Mouse (Mus musculus) embryonic stem cell, embryonic (primary cell): ENCODE results near the gene Gpld1.

ENCODE experiments used
- CTCF ChIA-PET, 4 experiments: fragments of 300-600 bp in 2 of 4; fragments of 350-600 bp in 2 of 4; sonication (Branson Sonifier 250); formaldehyde crosslinking; loops; one replicate each; lab custom pipeline; 2022; ENCODE audit warnings: inconsistent platforms in 2 of 4; lab: Charles Lee
- POLR2A ChIA-PET, 4 experiments: fragments of 300-600 bp in 2 of 4; fragments of 350-600 bp in 2 of 4; sonication (Branson Sonifier 250); formaldehyde crosslinking; loops; one replicate each; lab custom pipeline; 2022; ENCODE audit warnings: antibody characterized with exemption in 4 of 4, inconsistent platforms in 1 of 4; lab: Charles Lee

The Gpld1 gene

DNA sequence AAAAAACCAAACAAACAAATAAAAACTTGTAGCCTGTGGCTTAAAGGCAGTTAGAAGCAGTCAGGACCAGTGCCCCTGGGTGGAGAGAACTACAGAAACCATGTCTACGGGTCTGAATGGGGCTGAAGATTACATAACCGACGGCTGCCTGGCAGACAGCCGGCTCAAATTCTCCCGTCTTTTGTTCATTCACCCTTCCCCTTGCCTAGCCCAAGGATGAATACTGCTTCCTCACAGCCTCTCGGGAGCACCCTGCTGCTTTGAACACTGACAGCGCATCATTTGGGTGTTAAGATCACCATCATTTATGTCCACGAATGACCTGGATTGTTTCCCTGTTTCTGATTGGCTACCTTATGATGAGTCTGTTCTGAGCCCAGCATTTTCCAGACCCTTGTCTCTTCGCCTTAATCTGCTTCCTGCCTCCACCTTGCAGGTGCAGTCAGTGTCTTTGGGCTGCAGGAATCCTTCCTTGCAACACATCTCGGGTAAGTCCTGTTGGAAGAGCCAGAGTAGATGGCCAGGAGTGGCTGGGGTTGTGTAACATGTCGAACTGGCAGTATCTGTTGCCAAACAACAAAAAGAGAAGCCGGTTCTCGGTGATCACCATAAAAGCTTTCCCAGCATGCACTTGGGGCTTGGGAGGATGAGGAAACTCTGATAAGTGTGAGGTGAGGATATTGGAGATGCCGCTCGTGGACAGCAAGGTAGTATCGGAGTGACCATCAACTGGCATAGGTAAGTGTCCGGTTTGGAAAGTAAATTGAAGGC is at the start of gene Gpld1:
Gene Gpld1, plus strand, starts transcription at position 641 of the 771 bp plus-strand sequence.
- ChIA-PET POLR2A (interaction anchor here in 2 of 4 experiments (0.6 to 1.3 kb wide), 2 partner anchors 13 to 55 kb away, joined by 3 read pairs; no protein-coding TSS in a partner anchor), CTCF (interaction anchor here in 2 of 4 experiments (0.6 to 1.4 kb wide), 2 partner anchors 22 to 445 kb away, joined by 3 read pairs; no protein-coding TSS in a partner anchor)

DNA sequence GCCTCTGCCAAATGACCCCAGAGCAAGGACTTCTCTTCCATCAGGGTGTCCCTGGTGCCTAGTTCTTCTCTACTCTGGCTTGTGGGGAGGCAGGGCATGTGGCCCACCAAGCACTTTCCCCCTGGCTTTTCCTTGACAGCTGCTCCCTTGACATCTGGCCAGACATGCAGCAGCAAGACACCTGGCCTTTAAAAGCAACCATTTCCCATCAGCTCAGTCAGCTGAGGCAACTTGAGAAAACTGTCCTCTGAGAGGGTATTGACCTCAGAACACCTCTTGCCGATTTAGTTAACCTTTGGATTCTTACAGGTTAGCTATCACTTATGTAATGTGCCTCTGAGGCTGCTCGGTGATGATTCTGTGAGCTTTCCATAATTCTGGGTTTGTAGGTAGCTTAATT is 49.1 kb upstream of the Gpld1 start:
- CTCF ChIA-PET, result interaction anchor here in 1 of 4 experiments (1.1 kb wide), 1 partner anchor 12 kb away, joined by 3 read pairs; no protein-coding TSS in a partner anchor

DNA sequence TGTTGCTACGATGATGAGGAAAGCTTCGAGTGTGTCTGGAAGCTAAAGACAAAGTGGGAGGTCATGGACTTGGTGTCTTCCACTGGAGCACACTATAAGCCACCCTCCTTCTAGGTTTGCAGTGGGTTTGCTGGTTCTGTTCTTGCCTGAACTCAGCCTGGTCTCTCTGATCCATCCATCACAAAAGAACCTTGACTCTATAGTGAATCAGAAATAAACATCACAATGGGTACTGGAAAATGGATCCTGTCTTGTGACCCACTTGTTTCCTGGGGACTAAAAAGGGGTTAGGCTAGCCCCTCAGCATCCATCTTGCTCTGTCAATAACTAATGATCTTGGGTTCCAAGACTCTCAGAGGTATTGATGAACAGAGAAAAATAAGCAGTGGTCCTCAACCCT is 41.0 kb upstream of the Gpld1 start:
- ChIA-PET CTCF (no interaction called here), POLR2A (interaction anchor here in 2 of 4 experiments (1.0 to 2.1 kb wide), 2 partner anchors 85 to 101 kb away, joined by 3 to 8 read pairs; no protein-coding TSS in a partner anchor)

More for the DNA sequence above, 49.1 kb upstream of the Gpld1 start:
- POLR2A ChIA-PET, result interaction anchor here in 1 of 4 experiments (0.6 kb wide), 1 partner anchor 21 kb away, joined by 5 read pairs; no protein-coding TSS in a partner anchor

GRCm38 (mm10) chr13:24903412-24903811 is 39.5 kb upstream of the Gpld1 start:
- POLR2A ChIA-PET, result no interaction called here

GRCm38 (mm10) chr13:24905422-24905821 is 37.5 kb upstream of the Gpld1 start:
- CTCF ChIA-PET, result interaction anchor here in 2 of 4 experiments (0.6 to 3.2 kb wide), 5 partner anchors 15 to 49 kb away, joined by 3 to 15 read pairs (median 5); no protein-coding TSS in a partner anchor
- POLR2A ChIA-PET, result interaction anchor here in 3 of 4 experiments (0.5 to 2.0 kb wide), 10 partner anchors 10 to 301 kb away, joined by 3 to 12 read pairs (median 3); no protein-coding TSS in a partner anchor

More at GRCm38 (mm10) chr13:24903412-24903811, 39.5 kb upstream of the Gpld1 start:
- CTCF ChIA-PET, result interaction anchor here in 1 of 4 experiments (0.6 kb wide), 1 partner anchor 41 kb away, joined by 4 read pairs; no protein-coding TSS in a partner anchor

- ChIA-PET POLR2A (interaction anchor here (0.6 to 2.0 kb wide), 15 partner anchors 9 to 74 kb away, joined by 3 to 12 read pairs (median 3); partner anchors contain the start of gene Aldh5a1 (in 1 of the 4)), CTCF (interaction anchor here (0.5 to 3.2 kb wide), 9 partner anchors 13 to 985 kb away, joined by 3 to 15 read pairs (median 3); no protein-coding TSS in a partner anchor)
Observed at GRCm38 (mm10) chr13:24906831-24907570, 36.0 kb upstream of the Gpld1 start.

- ChIA-PET CTCF (interaction anchor here in 1 of 4 experiments (0.5 kb wide), 1 partner anchor 32 kb away, joined by 16 read pairs; no protein-coding TSS in a partner anchor), POLR2A (interaction anchor here in 1 of 4 experiments (0.9 to 1.3 kb wide), 2 partner anchors 11 to 27 kb away, joined by 3 read pairs; no protein-coding TSS in a partner anchor)
Observed at GRCm38 (mm10) chr13:24909112-24909511, 33.8 kb upstream of the Gpld1 start.

GRCm38 (mm10) chr13:24913576-24913975 is 29.4 kb upstream of the Gpld1 start:
- ChIA-PET POLR2A (interaction anchor here in 1 of 4 experiments (1.0 kb wide), 1 partner anchor 24 kb away, joined by 4 read pairs; the partner anchor contains the start of gene Aldh5a1), CTCF (interaction anchor here in 1 of 4 experiments (0.6 kb wide), 1 partner anchor 202 kb away, joined by 5 read pairs; no protein-coding TSS in a partner anchor)

DNA sequence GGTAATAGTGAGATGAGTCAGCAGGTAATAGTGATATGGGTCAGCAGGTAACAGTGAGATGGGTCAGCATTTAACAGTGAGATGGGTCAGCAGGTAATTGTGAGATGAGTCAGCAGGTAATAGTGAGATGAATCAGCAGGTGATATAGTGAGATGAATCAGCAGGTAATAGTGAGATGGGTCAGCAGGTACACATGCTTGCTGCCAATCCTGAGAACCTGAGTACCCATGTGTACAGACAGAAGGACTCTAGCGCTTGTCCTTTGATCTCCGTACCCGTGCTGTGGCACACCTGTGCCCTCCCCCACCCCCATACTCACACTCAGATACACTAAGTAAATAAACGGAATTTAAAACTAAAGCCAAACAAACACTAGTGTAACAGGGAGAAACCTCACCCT is 28.0 kb upstream of the Gpld1 start:
- ChIA-PET POLR2A (interaction anchor here in 3 of 4 experiments (0.6 to 1.1 kb wide), 5 partner anchors 8 to 133 kb away, joined by 3 to 5 read pairs (median 3); no protein-coding TSS in a partner anchor), CTCF (interaction anchor here in 1 of 4 experiments (1.3 kb wide), 1 partner anchor 22 kb away, joined by 3 read pairs; the partner anchor contains the start of gene Aldh5a1)

DNA sequence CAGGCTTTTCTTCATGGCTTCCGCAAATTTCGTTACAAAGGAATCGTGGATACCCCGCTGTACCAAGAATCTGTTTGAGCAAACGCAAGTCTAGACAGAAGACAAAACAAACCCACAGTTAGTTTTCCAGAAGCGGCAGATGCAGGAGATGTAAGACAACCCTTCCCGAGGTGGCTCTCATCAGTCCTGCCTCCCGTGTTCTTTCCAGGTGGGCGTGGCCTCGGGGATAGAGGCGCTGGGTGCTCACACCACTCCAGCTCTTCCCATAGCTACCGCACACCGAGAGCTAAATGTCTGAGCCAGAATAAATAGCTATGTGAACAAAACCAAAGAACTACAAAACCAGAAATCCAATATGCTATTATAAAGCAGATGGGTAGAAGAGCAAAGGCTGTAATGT is 27.1 kb upstream of the Gpld1 start:
- ChIA-PET POLR2A (interaction anchor here in 2 of 4 experiments (0.6 to 1.3 kb wide), 8 partner anchors 9 to 158 kb away, joined by 3 read pairs; no protein-coding TSS in a partner anchor), CTCF (interaction anchor here in 1 of 4 experiments (1.3 kb wide), 1 partner anchor 22 kb away, joined by 3 read pairs; the partner anchor contains the start of gene Aldh5a1)

DNA sequence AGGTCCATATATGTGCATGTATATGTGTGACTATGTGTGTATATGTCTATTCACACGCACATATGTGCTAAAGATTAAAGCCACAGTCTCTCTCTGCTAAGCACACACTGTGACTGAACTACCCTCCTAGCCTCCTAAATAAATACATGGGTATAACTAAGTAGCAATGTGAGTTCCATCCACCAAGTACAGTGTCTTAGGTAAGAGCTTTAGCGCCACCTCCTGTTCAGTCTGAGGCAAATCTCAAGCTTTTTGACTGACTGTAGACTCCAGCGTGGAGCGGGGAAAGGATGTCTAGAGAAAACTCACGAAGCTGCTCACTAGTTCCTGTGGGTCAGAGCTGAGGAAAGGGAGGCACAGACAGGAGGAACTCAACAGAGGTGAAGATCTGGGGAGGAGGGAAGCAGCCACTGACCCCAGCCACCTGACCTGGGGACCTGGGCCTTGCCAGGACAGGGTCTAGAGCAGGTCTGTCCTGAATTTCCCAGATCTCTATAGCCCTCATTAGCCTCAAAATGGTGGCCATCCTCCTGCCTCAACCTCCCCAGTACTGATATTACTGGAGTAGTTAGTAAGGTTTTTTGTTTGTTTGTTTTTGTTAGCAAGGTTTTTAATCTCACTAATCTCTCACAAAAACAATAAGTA is 22.5 kb upstream of the Gpld1 start:
- POLR2A ChIA-PET, result interaction anchor here (0.5 to 1.7 kb wide), 17 partner anchors 10 to 316 kb away, joined by 3 to 9 read pairs (median 4); partner anchors contain the start of gene Aldh5a1 (in 2 of the 4)

DNA sequence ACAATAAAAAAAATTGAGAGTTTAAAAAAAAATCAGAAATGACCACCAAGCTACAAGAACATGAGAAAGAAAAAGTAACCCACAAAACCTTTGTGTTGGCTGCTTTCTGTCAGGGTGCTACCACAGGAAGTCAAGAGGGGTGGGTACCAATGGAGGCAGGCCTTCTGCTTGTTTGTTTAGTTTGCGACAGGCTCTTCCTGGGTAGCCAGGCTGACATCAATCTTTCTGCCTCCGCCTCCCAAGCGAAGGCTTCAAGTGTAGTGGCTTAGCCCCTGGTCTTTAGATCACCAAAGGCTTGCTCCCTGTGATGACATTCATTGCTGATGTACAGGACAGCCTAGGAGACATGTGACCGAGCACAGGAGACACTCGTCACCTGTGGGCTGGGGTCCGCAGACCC is 21.7 kb upstream of the Gpld1 start:
- ChIA-PET CTCF (interaction anchor here in 2 of 4 experiments (1.6 to 2.2 kb wide), 2 partner anchors 18 to 39 kb away, joined by 3 to 68 read pairs; no protein-coding TSS in a partner anchor), POLR2A (interaction anchor here in 2 of 4 experiments (1.0 to 1.7 kb wide), 2 partner anchors 14 to 39 kb away, joined by 3 to 4 read pairs; no protein-coding TSS in a partner anchor)

More for the DNA sequence above, 22.5 kb upstream of the Gpld1 start:
- CTCF ChIA-PET, result interaction anchor here (0.5 to 2.2 kb wide), 45 partner anchors 8 to 641 kb away, joined by 3 to 68 read pairs (median 4); partner anchors contain the start of gene Aldh5a1 (in 4 of the 4)

GRCm38 (mm10) chr13:24923991-24924390 is 19.0 kb upstream of the Gpld1 start:
- ChIA-PET POLR2A (interaction anchor here in 1 of 4 experiments (1.3 kb wide), 1 partner anchor 14 kb away, joined by 3 read pairs; the partner anchor contains the start of gene Aldh5a1), CTCF (interaction anchor here in 1 of 4 experiments (0.7 kb wide), 1 partner anchor 76 kb away, joined by 6 read pairs; no protein-coding TSS in a partner anchor)

DNA sequence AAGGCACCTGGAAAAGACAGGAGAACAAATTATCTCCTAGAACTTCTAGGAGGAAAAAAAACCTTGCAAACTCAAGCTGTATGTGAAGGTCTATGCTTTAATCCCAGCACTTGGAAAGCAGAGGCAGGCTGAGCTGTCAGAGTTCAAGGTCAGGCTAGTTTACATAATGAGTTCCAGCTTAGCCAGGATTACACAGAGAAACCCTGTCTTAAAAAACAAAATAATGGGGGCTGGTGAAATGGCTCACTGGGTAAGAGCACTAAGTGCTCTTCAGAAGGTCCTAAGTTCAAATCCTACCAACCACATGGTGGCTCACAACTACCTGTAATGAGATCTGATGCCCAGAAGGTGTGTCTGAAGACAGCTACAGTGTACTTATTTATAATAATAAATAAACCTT is 12.4 kb upstream of the Gpld1 start:
- POLR2A ChIA-PET, result interaction anchor here in 2 of 4 experiments (0.6 to 1.6 kb wide), 5 partner anchors 11 to 128 kb away, joined by 3 to 4 read pairs (median 3); no protein-coding TSS in a partner anchor

GRCm38 (mm10) chr13:24933199-24933598 is 9.8 kb upstream of the Gpld1 start:
- ChIA-PET POLR2A (interaction anchor here in 2 of 4 experiments (0.7 to 1.4 kb wide), 4 partner anchors 13 to 109 kb away, joined by 3 to 4 read pairs (median 3); no protein-coding TSS in a partner anchor), CTCF (interaction anchor here in 3 of 4 experiments (0.6 to 1.7 kb wide), 4 partner anchors 13 to 101 kb away, joined by 3 to 7 read pairs (median 4); no protein-coding TSS in a partner anchor)

More for the DNA sequence above, 12.4 kb upstream of the Gpld1 start:
- CTCF ChIA-PET, result interaction anchor here in 3 of 4 experiments (0.9 to 1.9 kb wide), 3 partner anchors 8 to 68 kb away, joined by 3 to 8 read pairs (median 5); no protein-coding TSS in a partner anchor

DNA sequence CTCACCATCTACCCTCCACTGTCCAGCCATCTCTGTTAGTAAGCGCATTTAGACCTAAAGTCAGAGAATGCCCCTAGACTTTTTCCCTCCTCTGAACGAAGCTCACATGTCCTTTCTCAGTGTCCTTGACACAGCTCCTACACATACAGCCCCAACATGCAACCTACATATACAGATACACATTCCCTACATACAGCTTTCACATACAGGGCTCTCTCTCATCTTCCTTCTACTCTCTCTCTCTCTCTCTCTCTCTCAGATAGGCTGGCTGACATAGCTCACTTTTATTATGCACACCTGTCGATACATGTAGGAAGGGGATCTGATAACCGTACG is 6.2 kb upstream of the Gpld1 start:
- ChIA-PET POLR2A (interaction anchor here (0.7 to 3.9 kb wide), 25 partner anchors 9 to 1315 kb away, joined by 3 to 12 read pairs (median 4); partner anchors contain the start of gene Mrs2 (in 1 of the 4)), CTCF (interaction anchor here (0.5 to 2.6 kb wide), 26 partner anchors 9 to 483 kb away, joined by 3 to 20 read pairs (median 4); no protein-coding TSS in a partner anchor)
